Mouse (Mus musculus): ENCODE data around the gene Runx2. TPM values are rescaled to one million over a fixed set of nuclear protein-coding genes. Genes with fewer than 3 reads are reported as not detected.

The Runx2 gene
- polyA plus RNA-seq, 1 experiment from 2014 or later = 40.2 TPM

Other genes starting within 250 kb of the Runx2 start
- gene Supt3, start 37.6 kb downstream of the Runx2 start, polyA plus RNA-seq (2015; fragmentation: Nextera tagmentation; extraction: Ambion mirVana) = 24.5 and 25.4 TPM in 2 replicates

All from embryonic facial prominence, embryonic 13.5 days (tissue).